Mouse (Mus musculus): Measurements from ENCODE around the gene Itpr2. TPM values are rescaled to one million over a fixed set of nuclear protein-coding genes. Genes with fewer than 3 reads are reported as not detected.

The Itpr2 gene
- total RNA-seq, 2 experiments from 2014 or later: 38.6 to 45.5 TPM

- no peak for DNase-seq
Measured at GRCm38 (mm10) chr6:146302574-146303130, 199.4 kb downstream of the Itpr2 start.

- no peak for DNase-seq
Measured at GRCm38 (mm10) chr6:146302101-146302500, 199.9 kb downstream of the Itpr2 start.

- no peak for DNase-seq
Measured at GRCm38 (mm10) chr6:146300961-146301360, 201.1 kb downstream of the Itpr2 start.

GRCm38 (mm10) chr6:146298712-146299111, 203.3 kb downstream of the Itpr2 start:
- DNase-seq: peak; percentile 16

GRCm38 (mm10) chr6:146291036-146291435, 211.0 kb downstream of the Itpr2 start:
- DNase-seq: no peak

- DNase-seq: no peak
Measured at GRCm38 (mm10) chr6:146289801-146290200, 212.2 kb downstream of the Itpr2 start.

GRCm38 (mm10) chr6:146288266-146288665, 213.8 kb downstream of the Itpr2 start:
- no peak for DNase-seq

- no peak for DNase-seq
Measured at GRCm38 (mm10) chr6:146284921-146285565, 217.0 kb downstream of the Itpr2 start.

GRCm38 (mm10) chr6:146283981-146284380, 218.0 kb downstream of the Itpr2 start:
- DNase-seq: no peak

GRCm38 (mm10) chr6:146282061-146282659, 219.9 kb downstream of the Itpr2 start:
- no peak for DNase-seq

- peak; percentile 39 for DNase-seq
Measured at GRCm38 (mm10) chr6:146281176-146281899, 220.7 kb downstream of the Itpr2 start.

- no peak for DNase-seq
Measured at GRCm38 (mm10) chr6:146273256-146273655, 228.8 kb downstream of the Itpr2 start.

GRCm38 (mm10) chr6:146272253-146273036, 229.6 kb downstream of the Itpr2 start:
- peak; percentile 79 for DNase-seq

GRCm38 (mm10) chr6:146270776-146271533, 231.1 kb downstream of the Itpr2 start:
- peak; percentile 80 for DNase-seq

- peak; percentile 62 for DNase-seq
Measured at GRCm38 (mm10) chr6:146270162-146270561, 231.9 kb downstream of the Itpr2 start.

GRCm38 (mm10) chr6:146269291-146269690, 232.7 kb downstream of the Itpr2 start:
- no peak for DNase-seq

- DNase-seq: no peak
Measured at GRCm38 (mm10) chr6:146260674-146261376, 241.2 kb downstream of the Itpr2 start.

GRCm38 (mm10) chr6:146258751-146259150, 243.3 kb downstream of the Itpr2 start:
- no peak for DNase-seq

GRCm38 (mm10) chr6:146258261-146258660, 243.8 kb downstream of the Itpr2 start:
- DNase-seq: no peak

GRCm38 (mm10) chr6:146256947-146257670, 244.9 kb downstream of the Itpr2 start:
- peak; percentile 20 for DNase-seq
